Mouse (Mus musculus): ENCODE measurements around the gene Gm6217.

DNA sequence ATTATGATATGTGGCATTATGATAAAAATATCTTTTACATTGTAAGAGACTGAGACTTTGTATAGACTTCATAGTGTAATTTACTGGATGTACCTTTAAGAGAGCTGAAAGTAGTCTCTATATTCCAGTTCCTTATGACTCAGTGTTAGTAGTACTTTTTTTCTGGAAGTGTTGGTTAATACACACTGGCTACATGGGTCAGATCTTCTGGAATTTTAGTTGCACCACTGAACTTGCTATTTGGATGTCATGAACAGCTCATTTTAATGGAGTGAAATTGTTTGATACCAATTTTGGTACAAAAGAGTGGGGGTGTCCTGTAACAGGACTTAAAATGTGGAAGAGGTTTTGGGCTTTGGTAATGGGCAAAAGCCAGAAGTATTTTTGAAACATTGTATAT is 46.6 kb upstream of the Gm6217 start:
- TF ChIP-seq CTCF (conservative IDR thresholded peaks at IDR 0.05; ENCODE audit: low read length) (no peak), POU5F1 (IDR thresholded peaks at IDR 0.05; ENCODE audit: borderline replicate concordance, low read length) (no peak), NANOG (IDR thresholded peaks at IDR 0.05; ENCODE audit: borderline replicate concordance, low read length) (no peak)
